Mouse (Mus musculus) heart, postnatal 0 days (tissue): Measurements from ENCODE around the gene Dohh. TPM values are rescaled to one million over a fixed set of nuclear protein-coding genes. Genes with fewer than 3 reads are reported as not detected.
A peak's percentile ranks its signal among the peaks of the same experiment; 100 is the strongest.

Experiments used
- ATAC-seq: fragments of 200-750 bp; cut with Nextera tagmentation; 2 replicates; pipeline ENCODE4 v1.8.0; 2017; ENCODE audit warnings: low read depth, moderate number of reproducible peaks, moderate library complexity; ENCODE audit not compliant: insufficient read depth
- DNase-seq: peaks from one replicate; pipeline ENCODE4 v3.0.0-alpha.2; 2016; ENCODE audit warnings: low spot score
- H3K27ac ChIP-seq: fragments of 300-500 bp; sonication (generic); 2 replicates; pipeline ENCODE4 v1.5.1; 2014; ENCODE audit warnings: low read depth, mild to moderate bottlenecking
- H3K27me3 ChIP-seq: fragments of 300-500 bp; sonication (generic); 2 replicates; pipeline ENCODE4 v1.6.1; 2014; ENCODE audit warnings: low read length, mixed read lengths; ENCODE audit not compliant: control insufficient read depth, insufficient read depth
- H3K36me3 ChIP-seq: fragments of 300-500 bp; sonication (generic); replicated peaks from 2 replicates; pipeline ENCODE4 v1.6.1; 2014; ENCODE audit warnings: low read length, mixed read lengths; ENCODE audit not compliant: control insufficient read depth, insufficient read depth
- H3K4me1 ChIP-seq: fragments of 300-500 bp; sonication (generic); 2 replicates; pipeline ENCODE4 v1.6.1; 2014; ENCODE audit warnings: antibody characterized with exemption; ENCODE audit not compliant: control insufficient read depth, insufficient read depth
- H3K4me2 ChIP-seq: fragments of 300-500 bp; sonication (generic); 2 replicates; pipeline ENCODE4 v1.6.1; 2014; ENCODE audit warnings: low read depth, mild to moderate bottlenecking, low read length, moderate library complexity
- H3K4me3 ChIP-seq: fragments of 300-500 bp; sonication (generic); 2 replicates; pipeline ENCODE4 v1.5.1; 2014; ENCODE audit warnings: low read depth, low read length
- H3K9ac ChIP-seq: fragments of 300-500 bp; sonication (generic); replicated peaks from 2 replicates; pipeline ENCODE4 v1.6.1; 2014; ENCODE audit warnings: low read depth, low read length, mixed read lengths
- H3K9me3 ChIP-seq: fragments of 300-500 bp; sonication (generic); replicated peaks from 2 replicates; pipeline ENCODE4 v1.6.1; 2016; ENCODE audit warnings: low read length; ENCODE audit not compliant: control insufficient read depth
- CTCF ChIP-seq: IDR thresholded peaks from 2 replicates; pipeline ENCODE4 v1.5.1; 2016; ENCODE audit warnings: antibody characterized with exemption, control low read depth, low read depth
- EP300 ChIP-seq: IDR thresholded peaks from 2 replicates; pipeline ENCODE4 v1.6.1; 2016; ENCODE audit warnings: antibody characterized with exemption, low read depth
- WGBS: fragments of 180-500 bp; shearing (Covaris S2); extraction: QIAGEN DNeasy Blood & Tissue Kit; methylation state at CpG from one replicate; pipeline ENCODE4 v1.1.7; 2014; 5-methylcytosine and 5-hydroxymethylcytosine counted together
- polyA plus RNA-seq: library from polyadenylated mRNA; unstranded; fragments of >200 nt; fragmentation: Nextera tagmentation; extraction: Ambion mirVana; gene quantifications from 2 replicates; pipeline ENCODE4 v1.2.1, GENCODE M21; 2015
- total RNA-seq: library from RNA; depleted of rRNA; stranded (reverse); fragments of >200 nt; gene quantifications from 2 replicates; pipeline ENCODE4 v1.2.3, GENCODE M21; 2014; ENCODE audit warnings: low replicate concordance

Gene Dohh
- total and polyA plus RNA-seq, 2 experiments from 2014 or later = 75.2 to 123 TPM

GRCm38 (mm10) chr10:81389801-81390677 is 5.8 kb downstream of the Dohh start:
- Histone ChIP-seq H3K27ac (no peak overlapping the region), H3K9me3 (no peaks in the 10 kb centered on the region), H3K4me3 (no peak overlapping the region), H3K4me2 (no peak overlapping the region), H3K9ac (0 out of 2 replicates have a peak overlapping the region, but pooled peaks have one; percentile 7), H3K27me3 (no peaks in the 10 kb centered on the region), H3K4me1 (peaks cover 21% of the 10 kb centered on the region), H3K36me3 (peaks cover 28% of the 10 kb centered on the region)
- WGBS = 58% methylated on average over 23 of the region's 23 CpGs
- ATAC-seq (peak; percentile 70), DNase-seq (no peak)
- TF ChIP-seq EP300 (no peak), CTCF (peak; percentile 88)

GRCm38 (mm10) chr10:81390678-81390965 is 6.4 kb downstream of the Dohh start:
- no peak for ATAC-seq
- no peak overlapping the region for H3K9ac ChIP-seq
- 84% methylated on average over 13 of the region's 13 CpGs for WGBS

GRCm38 (mm10) chr10:81392270-81392669 is 8.0 kb downstream of the Dohh start:
- peaks cover 25% of the 10 kb centered on the region for H3K36me3 ChIP-seq
- no peaks in the 10 kb centered on the region for H3K27me3 ChIP-seq
- H3K9me3 ChIP-seq = no peaks in the 10 kb centered on the region
- H3K27ac ChIP-seq = no peak overlapping the region
- 72% methylated on average over 6 of the region's 6 CpGs for WGBS
- TF ChIP-seq CTCF (no peak), EP300 (no peak)
- no peak for ATAC-seq
- H3K4me1 ChIP-seq = peaks cover 17% of the 10 kb centered on the region; the same call in 1 of the 2 replicates
- no peak overlapping the region for H3K4me2 ChIP-seq
- no peak overlapping the region for H3K9ac ChIP-seq
- H3K4me3 ChIP-seq = no peak overlapping the region
- DNase-seq = no peak

More at GRCm38 (mm10) chr10:81390678-81390965, 6.4 kb downstream of the Dohh start:
- no peak for DNase-seq
- H3K9me3 ChIP-seq = no peaks in the 10 kb centered on the region
- TF ChIP-seq EP300 (no peak), CTCF (no peak)
- no peak overlapping the region for H3K27ac ChIP-seq
- peaks cover 28% of the 10 kb centered on the region for H3K36me3 ChIP-seq
- no peak overlapping the region for H3K4me2 ChIP-seq
- no peak overlapping the region for H3K4me3 ChIP-seq
- H3K4me1 ChIP-seq = peaks cover 17% of the 10 kb centered on the region; the same call in 1 of the 2 replicates
- H3K27me3 ChIP-seq = no peaks in the 10 kb centered on the region

- H3K9me3 ChIP-seq = no peaks in the 10 kb centered on the region
- H3K27me3 ChIP-seq = no peaks in the 10 kb centered on the region
- peak within 1 kb of the TSS; percentile 26 for H3K4me3 ChIP-seq
- DNase-seq (no peak), ATAC-seq (no peak)
- peak within 1 kb of the TSS; percentile 58 for H3K27ac ChIP-seq
- peak within 1 kb of the TSS; percentile 63 for H3K4me2 ChIP-seq
- peaks cover 25% of the 10 kb centered on the region for H3K36me3 ChIP-seq
- H3K9ac ChIP-seq = peak within 1 kb of the TSS; percentile 56
- WGBS = 65% methylated on average over 14 of the region's 14 CpGs
- no peak for TF ChIP-seq EP300
- TF ChIP-seq CTCF = no peak
- peaks cover 17% of the 10 kb centered on the region; the same call in 1 of the 2 replicates for H3K4me1 ChIP-seq
Measured at GRCm38 (mm10) chr10:81392781-81393185, 8.6 kb downstream of the Dohh start, which contains the start of gene Smim24. Smim24 (plus strand) TSS chr10:81393051.

GRCm38 (mm10) chr10:81393456-81394063 is 9.3 kb downstream of the Dohh start:
- 9% methylated on average over 19 of the region's 19 CpGs for WGBS

More at GRCm38 (mm10) chr10:81393456-81394063, 9.3 kb downstream of the Dohh start:
- ATAC-seq (no peak), DNase-seq (no peak)
- peaks cover 17% of the 10 kb centered on the region; the same call in 1 of the 2 replicates for H3K4me1 ChIP-seq
- H3K27me3 ChIP-seq = no peaks in the 10 kb centered on the region
- no peaks in the 10 kb centered on the region for H3K9me3 ChIP-seq
- peaks cover 25% of the 10 kb centered on the region for H3K36me3 ChIP-seq
- peak overlapping the region; percentile 56 for H3K9ac ChIP-seq
- TF ChIP-seq CTCF = no peak
- no peak for TF ChIP-seq EP300
- peak overlapping the region; percentile 58 for H3K27ac ChIP-seq
- H3K4me3 ChIP-seq = peak overlapping the region; percentile 26
- H3K4me2 ChIP-seq = peak overlapping the region; percentile 63
